Mouse (Mus musculus) CH12.LX (cell line): ENCODE measurements around the gene Ccdc88c.

ENCODE experiments used
- CTCF ChIP-seq, 2 experiments: IDR thresholded peaks in 1 of 2; conservative IDR thresholded peaks in 1 of 2; 2 replicates each; pipeline ENCODE4 v1.5.1; 2011 to 2012; ENCODE audit warnings: low read depth in 2 of 2, low read length in 2 of 2, improper control_type of control experiment in 1 of 2, inconsistent platforms in 1 of 2, mild to moderate bottlenecking in 1 of 2, moderate library complexity in 1 of 2
- ELF1 ChIP-seq: IDR thresholded peaks from 2 replicates; pipeline ENCODE4 v1.6.1; 2014; ENCODE audit warnings: low read depth, mild to moderate bottlenecking, inconsistent platforms, low read length, improper control_type of control experiment
- KAT2A ChIP-seq: IDR thresholded peaks from 2 replicates; pipeline ENCODE4 v1.6.1; 2012; ENCODE audit warnings: low read length, improper control_type of control experiment, inconsistent platforms; ENCODE audit not compliant: insufficient replicate concordance
- POLR2A ChIP-seq: IDR thresholded peaks from 2 replicates; pipeline ENCODE4 v1.6.1; 2011; ENCODE audit warnings: low read depth, mild to moderate bottlenecking, improper control_type of control experiment, low read length
- SMC3 ChIP-seq: IDR thresholded peaks from 2 replicates; pipeline ENCODE4 v1.6.1; 2011; ENCODE audit warnings: low read depth, low read length, improper control_type of control experiment
- USF1 ChIP-seq: IDR thresholded peaks from 2 replicates; pipeline ENCODE4 v1.6.1; 2014; ENCODE audit warnings: low read depth, mild to moderate bottlenecking, inconsistent platforms, low read length, improper control_type of control experiment
- USF2 ChIP-seq: conservative IDR thresholded peaks from 2 replicates; pipeline ENCODE4 v1.6.1; 2011; ENCODE audit warnings: low read depth, low read length, improper control_type of control experiment
- ZC3H11A ChIP-seq: IDR thresholded peaks from 2 replicates; pipeline ENCODE4 v1.6.1; 2012; ENCODE audit warnings: low read depth, mild to moderate bottlenecking, inconsistent platforms, low read length, improper control_type of control experiment

- TF ChIP-seq CTCF (conservative IDR thresholded peaks at IDR 0.05 in 1 of 2, IDR thresholded peaks at IDR 0.05 in 1 of 2; ENCODE audit: low read depth in 2 of 2, low read length in 2 of 2) = no peak
- TF ChIP-seq KAT2A = no peak
- no peak for TF ChIP-seq POLR2A
- no peak for TF ChIP-seq USF1
- no peak for TF ChIP-seq SMC3
- TF ChIP-seq ELF1 = no peak
- no peak for TF ChIP-seq ZC3H11A
- TF ChIP-seq USF2 = no peak
Observed at GRCm38 (mm10) chr12:100985050-100985792, 43.6 kb downstream of the Ccdc88c start.
